Mouse (Mus musculus): ENCODE measurements around the gene Fmn2. TPM values are rescaled to one million over a fixed set of nuclear protein-coding genes. Genes with fewer than 3 reads are reported as not detected.

The Fmn2 gene
- polyA plus RNA-seq, 1 experiment, result 24.3 TPM

DNA sequence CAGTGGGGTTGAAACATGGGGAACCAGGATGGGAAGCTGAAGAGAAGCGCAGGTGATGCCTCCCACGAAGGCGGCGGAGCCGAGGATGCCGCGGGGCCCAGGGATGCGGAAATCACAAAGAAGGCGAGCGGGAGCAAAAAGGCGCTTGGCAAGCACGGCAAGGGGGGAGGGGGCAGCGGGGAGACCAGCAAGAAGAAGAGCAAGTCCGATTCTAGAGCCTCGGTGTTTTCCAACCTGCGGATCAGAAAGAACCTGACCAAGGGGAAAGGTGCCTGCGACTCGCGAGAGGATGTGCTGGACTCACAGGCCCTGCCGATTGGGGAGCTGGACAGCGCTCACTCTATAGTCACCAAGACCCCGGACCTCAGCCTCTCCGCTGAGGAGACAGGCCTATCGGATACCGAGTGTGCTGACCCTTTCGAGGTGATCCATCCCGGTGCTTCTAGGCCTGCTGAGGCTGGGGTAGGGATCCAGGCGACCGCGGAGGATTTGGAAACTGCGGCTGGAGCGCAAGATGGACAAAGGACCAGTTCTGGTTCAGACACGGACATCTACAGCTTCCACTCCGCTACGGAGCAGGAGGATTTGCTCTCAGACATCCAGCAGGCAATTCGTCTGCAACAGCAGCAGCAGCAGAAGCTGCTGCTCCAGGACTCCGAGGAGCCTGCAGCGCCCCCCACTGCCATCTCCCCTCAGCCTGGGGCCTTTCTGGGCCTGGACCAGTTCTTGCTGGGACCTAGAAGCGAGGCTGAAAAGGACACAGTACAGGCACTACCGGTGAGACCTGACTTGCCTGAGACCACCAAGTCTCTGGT lies 613 bp downstream of the Fmn2 start:
- Histone ChIP-seq H3K4me1 (ENCODE audit: control insufficient read depth, insufficient read depth, low read length) (no peaks in the 10 kb centered on the region), H3K27ac (ENCODE audit: insufficient read depth, low read length) (peak overlapping the region; percentile 2), H3K27me3 (ENCODE audit: control insufficient read depth, insufficient read depth, low read length) (no peaks in the 10 kb centered on the region), H3K4me3 (replicated peaks; ENCODE audit: insufficient read depth, low read depth, low read length) (peak overlapping the region; percentile 95)
- under 1% methylated on average over 40 of the region's 40 CpGs for WGBS
- DNase-seq, result peak; percentile 74 to 75
- TF ChIP-seq POLR2A (IDR thresholded peaks at IDR 0.05; ENCODE audit: borderline replicate concordance, insufficient read depth, low read length) (no peak), CTCF (IDR thresholded peaks at IDR 0.05; ENCODE audit: borderline replicate concordance, insufficient read depth, low read depth, low read length) (0 out of 2 replicates have a peak, but pooled peaks have one; percentile 3)

- Histone ChIP-seq H3K27me3 (ENCODE audit: control insufficient read depth, insufficient read depth, low read length) (no peaks in the 10 kb centered on the region), H3K4me1 (ENCODE audit: control insufficient read depth, insufficient read depth, low read length) (no peaks in the 10 kb centered on the region), H3K4me3 (replicated peaks; ENCODE audit: insufficient read depth, low read depth, low read length) (peak overlapping the region; percentile 95), H3K27ac (ENCODE audit: insufficient read depth, low read length) (peak overlapping the region; percentile 2)
- DNase-seq, result peak; percentile 87 to 90
- WGBS, result under 1% methylated on average over 53 of the region's 53 CpGs
- no peak for TF ChIP-seq CTCF (IDR thresholded peaks at IDR 0.05; ENCODE audit: borderline replicate concordance, insufficient read depth, low read depth, low read length)
- TF ChIP-seq POLR2A (IDR thresholded peaks at IDR 0.05; ENCODE audit: borderline replicate concordance, insufficient read depth, low read length), result 0 out of 2 replicates have a peak, but pooled peaks have one; percentile 39
Observed at GRCm38 (mm10) chr1:174502846-174503745, 1.5 kb downstream of the Fmn2 start.

DNA sequence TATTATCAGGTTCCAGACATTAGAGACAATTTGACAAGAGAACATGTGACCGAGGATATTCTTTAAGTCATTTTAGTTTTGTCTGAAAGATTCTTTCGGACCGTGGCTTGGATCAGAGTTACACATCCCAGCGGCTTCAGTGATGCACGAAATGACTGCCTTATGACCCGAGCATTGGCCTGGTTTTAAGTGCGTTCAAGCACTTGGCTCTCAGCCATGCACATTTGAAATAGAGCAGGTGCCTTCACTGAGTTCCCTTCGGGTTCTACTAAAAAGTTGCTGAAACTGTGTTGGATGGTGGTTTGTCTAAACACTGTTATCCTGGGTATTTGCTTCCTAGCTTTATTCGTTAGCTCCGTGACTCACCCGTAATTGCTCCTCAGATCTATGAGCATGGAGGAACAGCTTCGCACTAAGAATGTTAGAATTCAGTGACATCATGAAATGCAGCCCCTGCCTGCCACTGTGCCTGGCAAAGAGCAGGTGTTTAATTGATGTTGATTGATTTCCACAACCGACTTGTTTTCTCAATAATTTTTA lies 7.0 kb downstream of the Fmn2 start:
- peak; percentile 38 to 57 for DNase-seq
- Histone ChIP-seq H3K4me3 (replicated peaks; ENCODE audit: insufficient read depth, low read depth, low read length) (no peak overlapping the region), H3K4me1 (ENCODE audit: control insufficient read depth, insufficient read depth, low read length) (peaks cover 7% of the 10 kb centered on the region; the same call in 1 of the 2 replicates), H3K27me3 (ENCODE audit: control insufficient read depth, insufficient read depth, low read length) (no peaks in the 10 kb centered on the region), H3K27ac (ENCODE audit: insufficient read depth, low read length) (no peak overlapping the region)
- 27% methylated on average over 13 of the region's 13 CpGs for WGBS
- TF ChIP-seq CTCF (IDR thresholded peaks at IDR 0.05; ENCODE audit: borderline replicate concordance, insufficient read depth, low read depth, low read length) (no peak), POLR2A (IDR thresholded peaks at IDR 0.05; ENCODE audit: borderline replicate concordance, insufficient read depth, low read length) (no peak)

- WGBS, result 69% methylated on average over 7 of the region's 7 CpGs
- TF ChIP-seq CTCF (IDR thresholded peaks at IDR 0.05; ENCODE audit: borderline replicate concordance, insufficient read depth, low read depth, low read length), result no peak
- TF ChIP-seq POLR2A (IDR thresholded peaks at IDR 0.05; ENCODE audit: borderline replicate concordance, insufficient read depth, low read length), result no peak
- Histone ChIP-seq H3K27me3 (ENCODE audit: control insufficient read depth, insufficient read depth, low read length) (no peaks in the 10 kb centered on the region), H3K4me1 (ENCODE audit: control insufficient read depth, insufficient read depth, low read length) (peaks cover 10% of the 10 kb centered on the region), H3K27ac (ENCODE audit: insufficient read depth, low read length) (no peak overlapping the region), H3K4me3 (replicated peaks; ENCODE audit: insufficient read depth, low read depth, low read length) (no peak overlapping the region)
- DNase-seq, result no peak
Observed at GRCm38 (mm10) chr1:174513419-174513818, 11.8 kb downstream of the Fmn2 start.

DNA sequence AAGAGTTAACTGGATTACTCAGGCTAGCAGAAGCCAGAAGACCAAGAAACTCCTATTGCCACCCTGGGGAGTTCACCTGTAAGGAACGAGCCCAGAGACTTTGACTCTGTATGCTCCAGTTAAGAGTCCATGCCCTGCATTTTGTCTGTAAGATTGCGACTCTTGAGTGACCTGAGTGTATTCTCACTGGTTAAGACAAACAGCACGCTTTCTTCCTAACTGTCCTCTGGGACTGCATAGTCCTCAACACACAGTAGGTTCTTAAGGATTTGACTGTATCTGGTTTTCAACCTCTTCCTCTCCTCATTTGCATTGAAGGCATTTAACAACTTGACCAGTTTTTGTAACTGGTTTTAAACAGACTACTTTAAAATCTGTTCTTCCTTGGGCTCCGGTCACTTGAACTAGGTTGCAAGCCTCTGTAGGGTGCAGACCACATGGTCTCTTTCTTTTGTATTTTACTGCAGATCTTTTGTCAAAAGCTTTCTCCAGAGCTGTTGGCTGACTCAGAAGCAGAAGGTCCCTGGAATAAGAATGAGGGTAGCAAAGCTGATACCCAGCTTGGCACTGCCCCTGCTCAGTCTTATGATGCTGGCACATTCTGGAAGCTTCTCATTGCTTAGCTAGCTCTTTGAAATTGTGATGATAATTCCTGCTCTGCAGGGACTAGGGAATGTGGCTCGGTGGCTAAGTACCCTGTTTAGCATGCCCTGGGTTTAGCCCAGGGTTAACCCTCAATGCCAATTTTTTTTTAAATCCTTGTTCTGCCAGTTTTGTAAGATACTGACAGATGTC lies 20.5 kb downstream of the Fmn2 start:
- Histone ChIP-seq H3K4me1 (ENCODE audit: control insufficient read depth, insufficient read depth, low read length) (peaks cover 8% of the 10 kb centered on the region), H3K4me3 (replicated peaks; ENCODE audit: insufficient read depth, low read depth, low read length) (no peak overlapping the region), H3K27me3 (ENCODE audit: control insufficient read depth, insufficient read depth, low read length) (no peaks in the 10 kb centered on the region), H3K27ac (ENCODE audit: insufficient read depth, low read length) (peak overlapping the region; percentile 53; the same call in 1 of the 2 replicates)
- no peak for TF ChIP-seq POLR2A (IDR thresholded peaks at IDR 0.05; ENCODE audit: borderline replicate concordance, insufficient read depth, low read length)
- TF ChIP-seq CTCF (IDR thresholded peaks at IDR 0.05; ENCODE audit: borderline replicate concordance, insufficient read depth, low read depth, low read length), result no peak
- DNase-seq, result peak in 1 of 2 experiments; percentile 66
- 57% methylated on average over 5 of the region's 5 CpGs for WGBS

DNA sequence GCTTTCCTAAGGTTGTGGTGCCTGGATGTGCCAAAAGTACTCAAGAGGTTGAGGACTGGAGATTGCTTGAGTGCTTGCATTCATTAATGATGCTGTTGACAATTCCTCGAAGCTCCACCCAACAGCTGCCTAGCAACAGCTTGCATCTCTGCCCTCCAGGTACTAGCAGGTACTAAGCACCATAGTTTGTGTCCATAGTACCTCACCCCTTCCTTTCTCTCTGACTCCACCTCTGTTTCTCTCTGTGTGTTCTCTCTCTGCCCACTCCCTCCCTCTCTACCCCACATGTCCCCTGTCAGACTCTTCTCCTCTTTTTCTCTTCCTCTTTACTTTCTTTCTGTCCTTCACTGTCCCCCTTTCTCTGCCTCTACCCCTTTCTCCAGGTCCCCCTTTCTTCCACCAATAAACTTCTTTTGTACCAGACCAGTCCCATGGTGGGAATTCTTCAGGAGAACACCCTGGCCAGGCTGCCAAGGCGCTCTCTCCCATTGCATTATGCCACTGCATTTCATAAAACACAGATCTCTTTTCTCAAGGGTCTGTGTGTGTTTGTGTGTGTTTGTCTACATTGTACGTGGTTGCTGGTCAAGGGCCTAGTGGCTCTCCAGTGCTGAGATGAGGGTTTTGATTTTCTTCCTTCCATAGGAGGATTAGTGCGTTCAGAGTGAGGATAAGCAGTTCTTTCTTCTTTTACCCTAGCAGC lies 21.3 kb downstream of the Fmn2 start:
- Histone ChIP-seq H3K27ac (ENCODE audit: insufficient read depth, low read length) (peak overlapping the region; percentile 52), H3K4me3 (replicated peaks; ENCODE audit: insufficient read depth, low read depth, low read length) (no peak overlapping the region), H3K4me1 (ENCODE audit: control insufficient read depth, insufficient read depth, low read length) (peaks cover 5% of the 10 kb centered on the region; the same call in 1 of the 2 replicates), H3K27me3 (ENCODE audit: control insufficient read depth, insufficient read depth, low read length) (no peaks in the 10 kb centered on the region)
- 77% methylated on average over 4 of the region's 4 CpGs for WGBS
- no peak for DNase-seq
- TF ChIP-seq CTCF (IDR thresholded peaks at IDR 0.05; ENCODE audit: borderline replicate concordance, insufficient read depth, low read depth, low read length) (no peak), POLR2A (IDR thresholded peaks at IDR 0.05; ENCODE audit: borderline replicate concordance, insufficient read depth, low read length) (no peak)
